Mouse (Mus musculus) spleen, adult 2 months (tissue): ENCODE measurements around the gene Uroc1. TPM values are rescaled to one million over a fixed set of nuclear protein-coding genes. Genes with fewer than 3 reads are reported as not detected.

Experiments used
- DNase-seq, 2 experiments: peaks; one replicate each; pipeline versions ENCODE4 v3.0.0 to v3.0.0-alpha.2; 2012 to 2021; ENCODE audit warnings: low spot score in 2 of 2, low read depth in 1 of 2
- H3K27ac ChIP-seq: fragments of 200-500 bp; 2 replicates; pipeline ENCODE4 v1.5.1; 2012; ENCODE audit warnings: low read length, inconsistent platforms; ENCODE audit not compliant: insufficient read depth
- H3K27me3 ChIP-seq: fragments of 200-500 bp; 2 replicates; pipeline ENCODE4 v1.6.1; 2012; ENCODE audit warnings: mild to moderate bottlenecking, moderate library complexity, low read length, inconsistent platforms; ENCODE audit not compliant: control insufficient read depth, insufficient read depth
- H3K36me3 ChIP-seq: fragments of 200-500 bp; 2 replicates; pipeline ENCODE4 v1.6.1; 2012; ENCODE audit warnings: mild to moderate bottlenecking, low read length, inconsistent platforms; ENCODE audit not compliant: control insufficient read depth, insufficient read depth
- H3K4me1 ChIP-seq: fragments of 200-500 bp; 2 replicates; pipeline ENCODE4 v1.6.1; 2011; ENCODE audit warnings: inconsistent platforms; ENCODE audit not compliant: control insufficient read depth, insufficient read depth, insufficient read length
- H3K4me3 ChIP-seq: fragments of 200-500 bp; 2 replicates; pipeline ENCODE4 v1.5.1; 2011; ENCODE audit warnings: mild to moderate bottlenecking, inconsistent platforms; ENCODE audit not compliant: insufficient read depth, insufficient read length; ENCODE audit errors: extremely low read depth
- CTCF ChIP-seq: fragments of 200-500 bp; IDR thresholded peaks from 2 replicates; pipeline ENCODE4 v1.5.1; 2011; ENCODE audit warnings: mild to moderate bottlenecking, inconsistent platforms; ENCODE audit not compliant: insufficient read depth, insufficient read length, insufficient replicate concordance; ENCODE audit errors: extremely low read depth
- POLR2A ChIP-seq: fragments of 200-500 bp; IDR thresholded peaks from 2 replicates; pipeline ENCODE4 v1.6.1; 2011; ENCODE audit warnings: low read depth, low read length, inconsistent platforms
- WGBS: fragments of 180-500 bp; shearing (Covaris S2); methylation state at CpG from one replicate; pipeline ENCODE4 v1.1.7; 2018; 5-methylcytosine and 5-hydroxymethylcytosine counted together
- polyA plus RNA-seq: library from polyadenylated mRNA; depleted of rRNA; stranded (reverse); fragments of >200 nt; gene quantifications from 2 replicates; pipeline ENCODE4 v1.2.3, GENCODE M21; 2012

Uroc1 gene
- polyA plus RNA-seq, 1 experiment, result 0.02 TPM

GRCm38 (mm10) chr6:90317510-90318258 is 15.4 kb upstream of the Uroc1 start:
- H3K4me1 ChIP-seq, result no peaks in the 10 kb centered on the region
- WGBS, result 77% methylated on average over 2 of the region's 2 CpGs
- DNase-seq, result no peak
- no peak overlapping the region for H3K27ac ChIP-seq
- H3K4me3 ChIP-seq, result no peak overlapping the region
- TF ChIP-seq POLR2A (no peak), CTCF (no peak)
- H3K27me3 ChIP-seq, result no peaks in the 10 kb centered on the region
- H3K36me3 ChIP-seq, result no peaks in the 10 kb centered on the region

GRCm38 (mm10) chr6:90319019-90319418 is 14.1 kb upstream of the Uroc1 start:
- Histone ChIP-seq H3K36me3 (no peaks in the 10 kb centered on the region), H3K4me1 (no peaks in the 10 kb centered on the region), H3K27me3 (no peaks in the 10 kb centered on the region), H3K27ac (no peak overlapping the region), H3K4me3 (no peak overlapping the region)
- DNase-seq, result no peak
- no peak for TF ChIP-seq CTCF
- TF ChIP-seq POLR2A, result no peak
- 86% methylated on average over 2 of the region's 2 CpGs for WGBS

DNA sequence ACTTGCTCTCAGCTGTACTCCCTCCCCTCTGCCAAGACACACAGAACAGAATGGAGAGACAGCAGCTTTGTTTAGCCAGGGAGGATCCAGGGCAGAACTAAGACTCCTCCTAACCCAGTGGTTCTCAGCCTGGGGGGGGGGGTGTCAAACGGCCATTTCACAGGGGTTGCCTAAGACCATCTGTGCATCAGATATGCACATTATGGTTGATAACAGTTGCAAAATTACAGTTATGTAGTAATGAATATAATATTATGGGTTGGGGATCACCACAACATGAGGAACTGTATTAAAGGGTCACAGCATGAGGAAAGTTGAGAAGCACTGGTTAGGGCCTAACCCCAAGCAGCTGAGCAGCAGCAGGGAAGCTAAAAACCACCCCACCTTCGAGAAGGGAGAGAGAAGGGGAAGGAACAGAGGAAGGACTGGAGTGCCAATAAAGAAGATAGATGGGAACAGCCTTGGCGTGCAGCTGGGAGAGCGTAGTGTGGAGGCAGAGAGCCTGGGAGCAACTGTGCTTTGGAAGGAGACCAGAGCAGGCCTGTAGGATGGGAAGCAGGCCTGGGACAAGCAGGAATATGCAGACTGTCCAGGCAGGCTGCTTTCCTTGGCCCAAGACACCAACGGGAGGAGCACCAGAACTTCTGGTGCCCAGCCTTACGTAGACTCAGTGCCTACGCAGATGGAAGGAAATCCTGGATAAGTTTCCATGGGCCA is 13.5 kb upstream of the Uroc1 start:
- Histone ChIP-seq H3K4me1 (no peaks in the 10 kb centered on the region), H3K27ac (no peak overlapping the region), H3K36me3 (no peaks in the 10 kb centered on the region), H3K4me3 (no peak overlapping the region), H3K27me3 (no peaks in the 10 kb centered on the region)
- DNase-seq, result no peak
- TF ChIP-seq POLR2A, result no peak
- no peak for TF ChIP-seq CTCF
- WGBS, result 69% methylated on average over 7 of the region's 7 CpGs

GRCm38 (mm10) chr6:90320429-90320828 is 12.7 kb upstream of the Uroc1 start:
- TF ChIP-seq POLR2A (no peak), CTCF (no peak)
- H3K36me3 ChIP-seq, result no peaks in the 10 kb centered on the region
- no peaks in the 10 kb centered on the region for H3K4me1 ChIP-seq
- H3K4me3 ChIP-seq, result no peak overlapping the region
- 70% methylated on average over 5 of the region's 5 CpGs for WGBS
- H3K27me3 ChIP-seq, result no peaks in the 10 kb centered on the region
- H3K27ac ChIP-seq, result no peak overlapping the region
- DNase-seq, result no peak

DNA sequence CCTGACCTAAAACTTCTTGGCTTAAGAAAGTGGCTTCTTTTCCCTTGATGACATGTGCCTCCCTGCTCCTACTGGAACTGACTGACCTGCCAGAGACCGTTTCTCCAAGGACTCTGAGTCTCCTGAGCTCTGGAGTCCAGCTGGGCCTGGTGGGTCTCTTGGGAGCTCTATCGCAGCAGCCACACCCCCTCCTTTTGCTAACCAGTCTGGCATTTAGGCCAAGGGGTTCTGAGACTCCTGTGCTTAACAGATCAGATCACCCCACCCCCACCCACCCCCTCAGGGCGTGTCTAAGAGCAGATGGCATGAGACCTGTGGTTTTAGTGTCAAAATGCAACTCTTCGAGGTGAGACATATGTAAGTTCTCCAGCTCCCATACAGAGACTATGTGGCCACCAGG is 11.3 kb upstream of the Uroc1 start:
- Histone ChIP-seq H3K27ac (no peak overlapping the region), H3K27me3 (no peaks in the 10 kb centered on the region), H3K36me3 (no peaks in the 10 kb centered on the region), H3K4me1 (no peaks in the 10 kb centered on the region), H3K4me3 (no peak overlapping the region)
- DNase-seq, result no peak
- 33% methylated on average over 4 of the region's 4 CpGs for WGBS
- TF ChIP-seq CTCF (no peak), POLR2A (no peak)

GRCm38 (mm10) chr6:90324026-90324425 is 9.1 kb upstream of the Uroc1 start:
- no peaks in the 10 kb centered on the region for H3K36me3 ChIP-seq
- TF ChIP-seq CTCF (no peak), POLR2A (no peak)
- H3K27ac ChIP-seq, result no peak overlapping the region
- WGBS, result 80% methylated on average over 3 of the region's 3 CpGs
- H3K27me3 ChIP-seq, result no peaks in the 10 kb centered on the region
- DNase-seq, result no peak
- H3K4me1 ChIP-seq, result no peaks in the 10 kb centered on the region
- no peak overlapping the region for H3K4me3 ChIP-seq

GRCm38 (mm10) chr6:90324463-90324862 is 8.6 kb upstream of the Uroc1 start:
- Histone ChIP-seq H3K36me3 (no peaks in the 10 kb centered on the region), H3K27ac (no peak overlapping the region), H3K27me3 (no peaks in the 10 kb centered on the region), H3K4me1 (no peaks in the 10 kb centered on the region), H3K4me3 (no peak overlapping the region)
- TF ChIP-seq CTCF, result no peak
- TF ChIP-seq POLR2A, result no peak
- no peak for DNase-seq
- 63% methylated on average over 3 of the region's 3 CpGs for WGBS
